Mouse (Mus musculus): ENCODE data around the gene Rpl5. TPM values are rescaled to one million over a fixed set of nuclear protein-coding genes. Genes with fewer than 3 reads are reported as not detected.

Rpl5 gene
- 257 and 273 TPM in 2 replicates for polyA plus RNA-seq (2012; rRNA removed)
- 66.4 and 68.7 TPM in 2 replicates for polyA plus RNA-seq (2014; fragmentation: Nextera tagmentation; extraction: Ambion mirVana)

- TF ChIP-seq POLR2A (IDR thresholded peaks at IDR 0.05; ENCODE audit: borderline replicate concordance, extremely low read depth, insufficient read depth, insufficient read length): peak; percentile 85; the same call in 1 of the 2 replicates
- Histone ChIP-seq H3K4me2 (replicated peaks; ENCODE audit: low read depth, low read length, severe bottlenecking) (peak within 1 kb of the TSS; percentile 72), H3K4me1 (ENCODE audit: control insufficient read depth, insufficient read depth, low read length) (0 out of 2 replicates have a peak, but pooled peaks cover 3% of the 10 kb centered on the region), H3K27me3 (ENCODE audit: control insufficient read depth, insufficient read depth, low read length) (no peaks in the 10 kb centered on the region), H3K9me3 (ENCODE audit: control insufficient read depth, low read length) (no peaks in the 10 kb centered on the region), H3K4me3 (replicated peaks; ENCODE audit: low read length) (peak within 1 kb of the TSS; percentile 99), H3K36me3 (ENCODE audit: control insufficient read depth, insufficient read depth, low read length) (peaks cover 34% of the 10 kb centered on the region), H3K9ac (ENCODE audit: low read depth, low read length, severe bottlenecking) (peak within 1 kb of the TSS; percentile 99), H3K27ac (replicated peaks; ENCODE audit: low read depth, low read length) (peak within 1 kb of the TSS; percentile 89)
- peak; percentile 98 for DNase-seq (ENCODE audit: low spot score)
- peak; percentile 95 for ATAC-seq (ENCODE audit: low FRiP score, low read depth)
- 4% methylated on average over 64 of the region's 66 CpGs for WGBS
Measured at GRCm38 (mm10) chr5:107900206-107901013, at the start of gene Rpl5. Rpl5 (plus strand) TSS chr5:107900502.

GRCm38 (mm10) chr5:107853807-107854206 is 46.5 kb upstream of the Rpl5 start:
- no peak overlapping the region for H3K27ac ChIP-seq (replicated peaks; ENCODE audit: low read depth, low read length)
- H3K4me3 ChIP-seq (replicated peaks; ENCODE audit: low read length): no peak overlapping the region
- H3K27me3 ChIP-seq (ENCODE audit: control insufficient read depth, insufficient read depth, low read length): no peaks in the 10 kb centered on the region
- H3K4me2 ChIP-seq (replicated peaks; ENCODE audit: low read depth, low read length, severe bottlenecking): no peak overlapping the region
- TF ChIP-seq POLR2A (IDR thresholded peaks at IDR 0.05; ENCODE audit: borderline replicate concordance, extremely low read depth, insufficient read depth, insufficient read length): no peak
- no peaks in the 10 kb centered on the region for H3K36me3 ChIP-seq (ENCODE audit: control insufficient read depth, insufficient read depth, low read length)
- no peak overlapping the region for H3K9ac ChIP-seq (ENCODE audit: low read depth, low read length, severe bottlenecking)
- WGBS: 28% methylated on average over 6 of the region's 6 CpGs
- H3K4me1 ChIP-seq (ENCODE audit: control insufficient read depth, insufficient read depth, low read length): peaks cover 10% of the 10 kb centered on the region
- DNase-seq (ENCODE audit: low spot score) (peak; percentile 7), ATAC-seq (ENCODE audit: low FRiP score, low read depth) (no peak)
- H3K9me3 ChIP-seq (ENCODE audit: control insufficient read depth, low read length): no peaks in the 10 kb centered on the region

GRCm38 (mm10) chr5:107854556-107854955 is 45.7 kb upstream of the Rpl5 start:
- no peak for TF ChIP-seq POLR2A (IDR thresholded peaks at IDR 0.05; ENCODE audit: borderline replicate concordance, extremely low read depth, insufficient read depth, insufficient read length)
- Histone ChIP-seq H3K36me3 (ENCODE audit: control insufficient read depth, insufficient read depth, low read length) (no peaks in the 10 kb centered on the region), H3K9ac (ENCODE audit: low read depth, low read length, severe bottlenecking) (no peak overlapping the region), H3K4me1 (ENCODE audit: control insufficient read depth, insufficient read depth, low read length) (peaks cover 10% of the 10 kb centered on the region), H3K27ac (replicated peaks; ENCODE audit: low read depth, low read length) (no peak overlapping the region), H3K27me3 (ENCODE audit: control insufficient read depth, insufficient read depth, low read length) (no peaks in the 10 kb centered on the region), H3K4me3 (replicated peaks; ENCODE audit: low read length) (no peak overlapping the region), H3K4me2 (replicated peaks; ENCODE audit: low read depth, low read length, severe bottlenecking) (no peak overlapping the region), H3K9me3 (ENCODE audit: control insufficient read depth, low read length) (no peaks in the 10 kb centered on the region)
- ATAC-seq (ENCODE audit: low FRiP score, low read depth): no peak
- DNase-seq (ENCODE audit: low spot score): no peak
- WGBS: 78% methylated on average over 3 of the region's 3 CpGs

GRCm38 (mm10) chr5:107855546-107855945 is 44.8 kb upstream of the Rpl5 start:
- H3K4me2 ChIP-seq (replicated peaks; ENCODE audit: low read depth, low read length, severe bottlenecking): no peak overlapping the region
- H3K9ac ChIP-seq (ENCODE audit: low read depth, low read length, severe bottlenecking): no peak overlapping the region
- no peak overlapping the region for H3K27ac ChIP-seq (replicated peaks; ENCODE audit: low read depth, low read length)
- H3K9me3 ChIP-seq (ENCODE audit: control insufficient read depth, low read length): no peaks in the 10 kb centered on the region
- H3K36me3 ChIP-seq (ENCODE audit: control insufficient read depth, insufficient read depth, low read length): no peaks in the 10 kb centered on the region
- 78% methylated on average over 2 of the region's 2 CpGs for WGBS
- DNase-seq (ENCODE audit: low spot score): no peak
- no peaks in the 10 kb centered on the region for H3K27me3 ChIP-seq (ENCODE audit: control insufficient read depth, insufficient read depth, low read length)
- TF ChIP-seq POLR2A (IDR thresholded peaks at IDR 0.05; ENCODE audit: borderline replicate concordance, extremely low read depth, insufficient read depth, insufficient read length): no peak
- no peak for ATAC-seq (ENCODE audit: low FRiP score, low read depth)
- H3K4me1 ChIP-seq (ENCODE audit: control insufficient read depth, insufficient read depth, low read length): peaks cover 10% of the 10 kb centered on the region
- H3K4me3 ChIP-seq (replicated peaks; ENCODE audit: low read length): no peak overlapping the region

GRCm38 (mm10) chr5:107858963-107859362 is 41.3 kb upstream of the Rpl5 start:
- H3K27me3 ChIP-seq (ENCODE audit: control insufficient read depth, insufficient read depth, low read length): no peaks in the 10 kb centered on the region
- WGBS: 48% methylated on average over 2 of the region's 2 CpGs

More at GRCm38 (mm10) chr5:107858963-107859362, 41.3 kb upstream of the Rpl5 start:
- Histone ChIP-seq H3K4me3 (replicated peaks; ENCODE audit: low read length) (no peak overlapping the region), H3K36me3 (ENCODE audit: control insufficient read depth, insufficient read depth, low read length) (no peaks in the 10 kb centered on the region), H3K9me3 (ENCODE audit: control insufficient read depth, low read length) (no peaks in the 10 kb centered on the region), H3K9ac (ENCODE audit: low read depth, low read length, severe bottlenecking) (no peak overlapping the region), H3K4me2 (replicated peaks; ENCODE audit: low read depth, low read length, severe bottlenecking) (no peak overlapping the region), H3K27ac (replicated peaks; ENCODE audit: low read depth, low read length) (no peak overlapping the region), H3K4me1 (ENCODE audit: control insufficient read depth, insufficient read depth, low read length) (peaks cover 8% of the 10 kb centered on the region)
- no peak for TF ChIP-seq POLR2A (IDR thresholded peaks at IDR 0.05; ENCODE audit: borderline replicate concordance, extremely low read depth, insufficient read depth, insufficient read length)
- no peak for ATAC-seq (ENCODE audit: low FRiP score, low read depth)
- no peak for DNase-seq (ENCODE audit: low spot score)

Data from limb, embryonic 14.5 days (tissue).